Mouse (Mus musculus) heart, postnatal 0 days (tissue): ENCODE data around the gene Padi3.

Source experiments
- CTCF ChIP-seq: IDR thresholded peaks from 2 replicates; pipeline ENCODE4 v1.5.1; 2016; ENCODE audit warnings: antibody characterized with exemption, control low read depth, low read depth
- EP300 ChIP-seq: IDR thresholded peaks from 2 replicates; pipeline ENCODE4 v1.6.1; 2016; ENCODE audit warnings: antibody characterized with exemption, low read depth

- TF ChIP-seq CTCF (no peak), EP300 (no peak)
These were observed 22.2 kb downstream of the Padi3 start for GRCm38 (mm10) chr4:140788264-140788663.
